Mouse (Mus musculus) hindbrain, postnatal 0 days (tissue): ENCODE data around the gene Radil. TPM values are rescaled to one million over a fixed set of nuclear protein-coding genes. Genes with fewer than 3 reads are reported as not detected.

Experiments used
- ATAC-seq: fragments of 200-750 bp; cut with Nextera tagmentation; 2 replicates; pipeline ENCODE4 v1.8.0; 2017; ENCODE audit warnings: mild to moderate bottlenecking, moderate TSS enrichment, moderate library complexity
- DNase-seq: peaks from one replicate; pipeline ENCODE4 v3.0.0-alpha.2; 2015; ENCODE audit warnings: low spot score
- H3K27ac ChIP-seq: fragments of 300-500 bp; sonication (generic); 2 replicates; pipeline ENCODE4 v1.5.1; 2014; ENCODE audit warnings: mild to moderate bottlenecking
- H3K27me3 ChIP-seq: fragments of 300-500 bp; sonication (generic); 2 replicates; pipeline ENCODE4 v1.6.1; 2014; ENCODE audit warnings: low read length, mixed read lengths; ENCODE audit not compliant: insufficient read depth
- H3K36me3 ChIP-seq: fragments of 300-500 bp; sonication (generic); 2 replicates; pipeline ENCODE4 v1.6.1; 2014; ENCODE audit warnings: low read length, mixed read lengths; ENCODE audit not compliant: insufficient read depth
- H3K4me1 ChIP-seq: fragments of 300-500 bp; sonication (generic); 2 replicates; pipeline ENCODE4 v1.6.1; 2014; ENCODE audit warnings: antibody characterized with exemption, low read length, mixed read lengths; ENCODE audit not compliant: insufficient read depth
- H3K4me2 ChIP-seq: fragments of 300-500 bp; sonication (generic); 2 replicates; pipeline ENCODE4 v1.6.1; 2014; ENCODE audit warnings: low read depth, mild to moderate bottlenecking, low read length, moderate library complexity, mixed read lengths
- H3K4me3 ChIP-seq: fragments of 300-500 bp; sonication (generic); 2 replicates; pipeline ENCODE4 v1.5.1; 2014; ENCODE audit warnings: low read length
- H3K9ac ChIP-seq: fragments of 300-500 bp; sonication (generic); replicated peaks from 2 replicates; pipeline ENCODE4 v1.6.1; 2014; ENCODE audit warnings: mild to moderate bottlenecking, low read length, moderate library complexity, mixed read lengths
- H3K9me3 ChIP-seq: fragments of 300-500 bp; sonication (generic); 2 replicates; pipeline ENCODE4 v1.6.1; 2016; ENCODE audit warnings: low read length, mixed read lengths
- CTCF ChIP-seq: IDR thresholded peaks from 2 replicates; pipeline ENCODE4 v1.5.1; 2016; ENCODE audit warnings: antibody characterized with exemption, control low read depth, low read depth
- WGBS: fragments of 180-500 bp; shearing (Covaris S2); extraction: QIAGEN DNeasy Blood & Tissue Kit; methylation state at CpG from one replicate; pipeline ENCODE4 v1.1.7; 2014; 5-methylcytosine and 5-hydroxymethylcytosine counted together
- polyA plus RNA-seq: library from polyadenylated mRNA; unstranded; fragments of >200 nt; fragmentation: Nextera tagmentation; extraction: Ambion mirVana; gene quantifications from 2 replicates; pipeline ENCODE4 v1.2.1, GENCODE M21; 2015
- total RNA-seq: library from RNA; depleted of rRNA; stranded (reverse); fragments of >200 nt; gene quantifications from 2 replicates; pipeline ENCODE4 v1.2.3, GENCODE M21; 2014

Gene Radil
- total and polyA plus RNA-seq, 2 experiments from 2014 or later: 11.9 to 17.7 TPM

DNA sequence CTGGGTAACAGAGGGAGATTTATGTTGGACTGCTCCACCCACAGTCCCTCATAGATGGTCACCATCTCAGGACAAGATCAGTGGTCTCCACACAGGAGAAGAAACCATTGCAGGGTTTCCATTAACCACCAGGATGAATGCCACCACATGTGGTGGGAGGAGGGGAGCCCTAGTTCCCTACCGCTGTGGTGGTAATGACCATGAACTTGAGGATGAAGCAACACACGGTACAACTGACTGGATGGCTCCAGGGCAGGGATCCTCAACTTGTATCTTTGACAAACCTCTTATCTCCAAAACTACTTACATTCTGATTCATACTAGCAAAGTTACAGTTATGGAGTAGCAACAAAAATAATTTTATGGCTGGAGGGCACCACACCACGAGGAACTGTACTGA, 57.6 kb downstream of the Radil start:
- H3K9ac ChIP-seq: no peak overlapping the region
- H3K4me1 ChIP-seq: no peaks in the 10 kb centered on the region
- no peak overlapping the region for H3K4me3 ChIP-seq
- DNase-seq (no peak), ATAC-seq (no peak)
- H3K27ac ChIP-seq: no peak overlapping the region
- WGBS: 79% methylated on average over 3 of the region's 3 CpGs
- H3K27me3 ChIP-seq: no peaks in the 10 kb centered on the region
- H3K4me2 ChIP-seq: no peak overlapping the region
- no peak for TF ChIP-seq CTCF
- no peaks in the 10 kb centered on the region for H3K9me3 ChIP-seq
- no peaks in the 10 kb centered on the region for H3K36me3 ChIP-seq

DNA sequence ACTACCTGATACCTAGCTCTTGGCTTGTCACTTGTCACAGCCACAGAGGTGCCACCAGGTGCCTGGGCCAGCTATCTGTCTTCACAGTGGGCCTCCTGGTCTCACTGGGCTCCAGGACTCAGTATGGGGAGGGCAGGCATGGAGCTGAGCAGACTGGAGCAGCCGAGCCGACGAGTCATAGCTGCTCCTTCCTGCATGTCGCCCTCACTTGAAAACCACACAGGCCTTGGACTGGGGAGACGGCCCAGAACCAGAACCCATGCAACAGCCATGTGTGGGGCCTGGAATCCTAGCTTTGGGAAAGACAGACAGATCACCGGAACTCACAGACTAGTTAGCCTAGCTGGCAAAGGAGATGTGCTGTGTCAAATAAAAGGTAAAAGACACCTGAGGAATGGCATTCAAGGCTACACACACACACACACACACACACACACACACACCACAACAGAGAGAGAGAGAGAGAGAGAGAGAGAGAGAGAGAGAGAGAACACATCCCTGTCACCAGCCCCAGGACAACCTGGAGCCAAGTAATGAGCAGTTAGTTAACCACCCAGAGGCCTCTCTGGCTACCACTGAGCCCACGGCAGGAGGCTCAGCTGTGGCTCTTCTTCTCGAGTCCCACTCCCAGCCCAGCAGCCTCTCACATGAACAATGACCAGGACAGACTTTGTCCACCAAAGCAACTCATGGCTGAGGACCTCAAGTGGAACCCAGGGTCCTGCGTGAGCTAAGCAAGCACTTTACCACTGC, 60.8 kb downstream of the Radil start:
- no peak for ATAC-seq
- DNase-seq: no peak
- Histone ChIP-seq H3K9me3 (no peaks in the 10 kb centered on the region), H3K4me1 (no peaks in the 10 kb centered on the region), H3K9ac (no peak overlapping the region), H3K4me2 (no peak overlapping the region), H3K36me3 (no peaks in the 10 kb centered on the region), H3K27ac (no peak overlapping the region), H3K4me3 (no peak overlapping the region), H3K27me3 (no peaks in the 10 kb centered on the region)
- 75% methylated on average over 9 of the region's 9 CpGs for WGBS
- TF ChIP-seq CTCF: no peak

- 62% methylated on average over 9 of the region's 9 CpGs for WGBS
- H3K27ac ChIP-seq: no peak overlapping the region
- H3K36me3 ChIP-seq: no peaks in the 10 kb centered on the region
- no peak overlapping the region for H3K4me2 ChIP-seq
- no peaks in the 10 kb centered on the region for H3K4me1 ChIP-seq
- no peak overlapping the region for H3K4me3 ChIP-seq
- ATAC-seq (no peak; the same call in 1 of the 2 replicates), DNase-seq (no peak)
- no peaks in the 10 kb centered on the region for H3K27me3 ChIP-seq
- TF ChIP-seq CTCF: no peak
- no peaks in the 10 kb centered on the region for H3K9me3 ChIP-seq
- no peak overlapping the region for H3K9ac ChIP-seq
Measured at GRCm38 (mm10) chr5:142486654-142487053, 64.2 kb downstream of the Radil start.

DNA sequence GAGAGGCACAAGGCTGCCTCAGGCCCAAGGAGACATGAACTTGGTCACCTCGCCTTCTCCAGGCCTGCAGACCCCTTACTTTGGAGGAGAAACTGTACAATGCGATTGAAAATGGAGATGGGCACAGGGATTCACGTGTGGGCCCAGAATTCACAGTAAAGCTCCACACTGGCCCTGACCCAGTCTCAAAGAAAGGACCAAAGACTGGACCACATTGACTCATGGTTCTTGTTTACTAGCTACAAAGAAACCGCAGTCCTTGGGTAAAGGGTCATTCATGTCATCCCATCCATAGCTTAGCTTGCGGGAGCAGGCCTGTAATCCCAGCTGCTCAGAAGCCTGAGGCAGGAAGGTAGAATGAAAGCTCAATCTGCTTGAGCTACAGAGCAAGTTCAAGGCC, 67.3 kb downstream of the Radil start:
- no peak overlapping the region for H3K4me2 ChIP-seq
- no peak for ATAC-seq
- no peak for TF ChIP-seq CTCF
- H3K4me3 ChIP-seq: no peak overlapping the region
- no peaks in the 10 kb centered on the region for H3K36me3 ChIP-seq
- no peak for DNase-seq
- no peak overlapping the region for H3K9ac ChIP-seq
- H3K27me3 ChIP-seq: no peaks in the 10 kb centered on the region
- H3K27ac ChIP-seq: no peak overlapping the region
- H3K4me1 ChIP-seq: no peaks in the 10 kb centered on the region
- WGBS: 90% methylated on average over 5 of the region's 5 CpGs
- H3K9me3 ChIP-seq: no peaks in the 10 kb centered on the region

DNA sequence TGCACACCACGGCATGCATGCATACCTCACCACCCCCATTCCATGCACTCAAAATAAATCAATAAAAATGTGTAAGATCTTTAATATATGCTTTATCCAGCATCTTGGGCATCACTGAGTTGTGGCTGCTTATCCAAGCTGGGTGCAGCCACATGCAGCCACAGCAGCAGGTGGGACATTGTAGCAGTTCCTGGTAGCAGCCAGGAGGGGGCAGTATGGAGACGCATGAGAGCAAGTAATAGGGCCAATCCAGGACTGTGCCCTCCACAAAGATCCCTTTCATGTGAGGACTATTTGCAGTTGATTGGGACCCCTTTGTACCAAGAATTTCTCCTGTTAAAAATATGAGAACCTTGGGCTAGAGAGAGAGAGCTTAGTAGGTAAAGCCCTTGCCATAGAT, 68.4 kb downstream of the Radil start:
- no peaks in the 10 kb centered on the region for H3K9me3 ChIP-seq
- no peak overlapping the region for H3K27ac ChIP-seq
- no peaks in the 10 kb centered on the region for H3K4me1 ChIP-seq
- no peaks in the 10 kb centered on the region for H3K36me3 ChIP-seq
- no peak overlapping the region for H3K4me3 ChIP-seq
- H3K27me3 ChIP-seq: no peaks in the 10 kb centered on the region
- DNase-seq: no peak
- WGBS: 82% methylated on average over 2 of the region's 2 CpGs
- ATAC-seq: no peak
- no peak overlapping the region for H3K9ac ChIP-seq
- peak; percentile 45 for TF ChIP-seq CTCF
- no peak overlapping the region for H3K4me2 ChIP-seq

DNA sequence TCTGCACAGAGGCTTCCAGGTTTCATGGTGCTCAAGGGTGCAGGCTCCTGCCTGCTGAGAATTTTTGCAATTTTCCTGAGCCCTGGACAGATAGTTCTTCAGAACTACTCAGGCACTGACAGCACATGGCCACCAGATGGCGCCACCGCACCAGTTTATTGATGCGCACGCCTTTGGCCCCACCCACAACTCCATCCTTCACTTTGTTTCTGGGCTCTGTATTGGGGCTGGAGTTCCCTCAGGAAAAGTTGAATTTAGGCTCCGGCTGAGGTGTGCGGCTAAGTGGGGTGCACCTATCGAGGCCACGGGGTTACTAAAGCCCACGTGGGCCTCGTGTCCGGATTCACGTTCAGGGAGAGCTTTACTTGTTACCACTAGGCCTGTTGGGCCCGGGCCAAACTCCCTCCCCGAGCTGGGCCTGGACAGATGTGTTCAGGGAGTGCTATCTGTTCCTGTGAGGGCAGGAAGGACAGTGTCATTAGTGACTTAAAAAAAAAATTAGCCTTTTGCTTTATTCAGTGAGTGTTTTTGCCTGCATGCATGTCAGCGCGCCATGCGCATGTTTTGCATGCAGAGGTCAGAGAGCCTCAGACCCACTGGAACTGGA, 72.0 kb downstream of the Radil start:
- WGBS: 30% methylated on average over 17 of the region's 17 CpGs
- peak; percentile 70 for ATAC-seq

More for the DNA sequence above, 72.0 kb downstream of the Radil start:
- H3K9me3 ChIP-seq: no peaks in the 10 kb centered on the region
- H3K27ac ChIP-seq: no peak overlapping the region
- 0 out of 2 replicates have a peak, but pooled peaks cover 6% of the 10 kb centered on the region for H3K36me3 ChIP-seq
- peak overlapping the region; percentile 29; the same call in 1 of the 2 replicates for H3K4me2 ChIP-seq
- H3K27me3 ChIP-seq: no peaks in the 10 kb centered on the region
- peak; percentile 96 for TF ChIP-seq CTCF
- DNase-seq: peak; percentile 94
- no peaks in the 10 kb centered on the region for H3K4me1 ChIP-seq
- H3K9ac ChIP-seq: no peak overlapping the region
- H3K4me3 ChIP-seq: no peak overlapping the region
